Mouse (Mus musculus) forebrain, embryonic 15.5 days (tissue): ENCODE data around the gene Nelfcd. TPM values are rescaled to one million over a fixed set of nuclear protein-coding genes. Genes with fewer than 3 reads are reported as not detected.
A peak's percentile ranks its signal among the peaks of the same experiment; 100 is the strongest.

ENCODE experiments used
- ATAC-seq: fragments of 200-750 bp; cut with Nextera tagmentation; replicated peaks from 2 replicates; pipeline ENCODE4 v1.8.0; 2017; ENCODE audit warnings: mild to moderate bottlenecking, moderate TSS enrichment, moderate library complexity
- H3K27ac ChIP-seq: fragments of 300-500 bp; sonication (generic); replicated peaks from 2 replicates; pipeline ENCODE4 v1.5.1; 2015; ENCODE audit warnings: mild to moderate bottlenecking, inconsistent platforms
- H3K27me3 ChIP-seq: fragments of 300-500 bp; sonication (generic); 2 replicates; pipeline ENCODE4 v1.6.1; 2015; ENCODE audit warnings: inconsistent platforms
- H3K36me3 ChIP-seq: fragments of 300-500 bp; sonication (generic); 2 replicates; pipeline ENCODE4 v1.6.1; 2015; ENCODE audit warnings: mild to moderate bottlenecking, inconsistent platforms
- H3K4me1 ChIP-seq: fragments of 300-500 bp; sonication (generic); 2 replicates; pipeline ENCODE4 v1.6.1; 2015; ENCODE audit warnings: inconsistent platforms
- H3K4me2 ChIP-seq: fragments of 300-500 bp; sonication (generic); replicated peaks from 2 replicates; pipeline ENCODE4 v1.6.1; 2015; ENCODE audit warnings: mild to moderate bottlenecking, inconsistent platforms
- H3K4me3 ChIP-seq: fragments of 300-500 bp; sonication (generic); 2 replicates; pipeline ENCODE4 v1.5.1; 2015; ENCODE audit warnings: mild to moderate bottlenecking, inconsistent platforms
- H3K9ac ChIP-seq: fragments of 300-500 bp; sonication (generic); replicated peaks from 2 replicates; pipeline ENCODE4 v1.6.1; 2015; ENCODE audit warnings: mild to moderate bottlenecking, inconsistent platforms
- H3K9me3 ChIP-seq: fragments of 300-500 bp; sonication (generic); 2 replicates; pipeline ENCODE4 v1.6.1; 2016; ENCODE audit warnings: inconsistent platforms
- WGBS: fragments of 180-500 bp; shearing (Covaris S2); methylation state at CpG from one replicate; pipeline ENCODE4 v1.1.7; 2015; ENCODE audit warnings: mixed read lengths; 5-methylcytosine and 5-hydroxymethylcytosine counted together
- polyA plus RNA-seq: library from polyadenylated mRNA; unstranded; fragments of >200 nt; fragmentation: Nextera tagmentation; extraction: Ambion mirVana; gene quantifications from 2 replicates; pipeline ENCODE4 v1.2.1, GENCODE M21; 2015

Gene Nelfcd
- polyA plus RNA-seq, 1 experiment from 2014 or later, result 110 TPM

GRCm38 (mm10) chr2:174450353-174450752 lies 34.7 kb downstream of the Nelfcd start, which contains the start of gene Tubb1:
Gene Tubb1, plus strand, starts transcription at chr2:174450695.
- Histone ChIP-seq H3K27ac (no peak within 1 kb of the TSS), H3K27me3 (no peaks in the 10 kb centered on the region), H3K9me3 (no peaks in the 10 kb centered on the region), H3K9ac (no peak within 1 kb of the TSS), H3K36me3 (no peaks in the 10 kb centered on the region), H3K4me1 (no peaks in the 10 kb centered on the region), H3K4me3 (no peak within 1 kb of the TSS), H3K4me2 (no peak within 1 kb of the TSS)
- no peak for ATAC-seq
- WGBS, result 79% methylated on average over 4 of the region's 4 CpGs

GRCm38 (mm10) chr2:174453681-174454080 lies 38.1 kb downstream of the Nelfcd start:
- H3K9me3 ChIP-seq, result no peaks in the 10 kb centered on the region
- no peak for ATAC-seq
- no peaks in the 10 kb centered on the region for H3K27me3 ChIP-seq
- H3K27ac ChIP-seq, result no peak overlapping the region
- H3K4me2 ChIP-seq, result no peak overlapping the region
- no peaks in the 10 kb centered on the region for H3K36me3 ChIP-seq
- 81% methylated on average over 7 of the region's 7 CpGs for WGBS
- H3K4me1 ChIP-seq, result no peaks in the 10 kb centered on the region
- no peak overlapping the region for H3K9ac ChIP-seq
- H3K4me3 ChIP-seq, result no peak overlapping the region

- H3K4me2 ChIP-seq, result no peak overlapping the region
- ATAC-seq, result no peak
- H3K27ac ChIP-seq, result no peak overlapping the region
- no peaks in the 10 kb centered on the region for H3K27me3 ChIP-seq
- no peak overlapping the region for H3K4me3 ChIP-seq
- H3K9ac ChIP-seq, result no peak overlapping the region
- peaks cover 11% of the 10 kb centered on the region for H3K4me1 ChIP-seq
- H3K9me3 ChIP-seq, result no peaks in the 10 kb centered on the region
- 47% methylated on average over 2 of the region's 2 CpGs for WGBS
- peaks cover 25% of the 10 kb centered on the region for H3K36me3 ChIP-seq
These were observed 43.8 kb downstream of the Nelfcd start for GRCm38 (mm10) chr2:174459365-174459764.

- Histone ChIP-seq H3K9me3 (no peaks in the 10 kb centered on the region), H3K27me3 (no peaks in the 10 kb centered on the region), H3K36me3 (peaks cover 39% of the 10 kb centered on the region), H3K4me1 (peaks cover 11% of the 10 kb centered on the region), H3K27ac (no peak overlapping the region), H3K9ac (peak overlapping the region; percentile 87), H3K4me3 (peak overlapping the region; percentile 93), H3K4me2 (peak overlapping the region; percentile 89)
- WGBS, result 38% methylated on average over 10 of the region's 10 CpGs
- ATAC-seq, result peak; percentile 46
These were observed 47.8 kb downstream of the Nelfcd start for GRCm38 (mm10) chr2:174463370-174463769.

- Histone ChIP-seq H3K4me2 (peak within 1 kb of the TSS; percentile 89), H3K9ac (peak within 1 kb of the TSS; percentile 87), H3K4me1 (peaks cover 11% of the 10 kb centered on the region), H3K9me3 (no peaks in the 10 kb centered on the region), H3K27ac (peak within 1 kb of the TSS; percentile 46; the same call in 1 of the 2 replicates), H3K4me3 (peak within 1 kb of the TSS; percentile 93), H3K36me3 (peaks cover 39% of the 10 kb centered on the region), H3K27me3 (no peaks in the 10 kb centered on the region)
- WGBS, result 3% methylated on average over 48 of the region's 48 CpGs
- ATAC-seq, result peak; percentile 100
These were observed 48.4 kb downstream of the Nelfcd start, which contains the start of gene Atp5e for GRCm38 (mm10) chr2:174463789-174464523. Gene Atp5e, minus strand, starts transcription at chr2:174464105.

DNA sequence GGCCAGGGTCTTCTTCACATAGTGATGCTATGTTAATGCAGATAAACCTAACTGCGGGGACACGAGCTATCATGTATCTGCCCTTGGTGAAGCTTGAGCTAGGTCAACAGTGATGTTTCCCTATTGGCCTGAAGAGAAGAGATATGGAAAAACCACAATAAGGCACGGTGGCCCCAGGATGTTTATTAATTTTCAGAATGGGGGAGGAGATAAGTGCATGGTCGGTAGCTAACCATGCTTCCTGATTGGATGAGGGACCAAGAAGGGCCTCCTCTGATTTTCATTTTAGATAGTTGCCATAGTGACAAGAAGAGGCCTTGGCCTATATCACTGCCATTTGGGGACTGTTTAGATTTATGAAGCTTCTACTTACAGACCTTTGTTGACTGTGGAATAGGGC lies 54.7 kb downstream of the Nelfcd start:
- peaks cover 12% of the 10 kb centered on the region for H3K4me1 ChIP-seq
- 90% methylated on average over 4 of the region's 4 CpGs for WGBS
- H3K27ac ChIP-seq, result no peak overlapping the region
- H3K4me2 ChIP-seq, result no peak overlapping the region
- peaks cover 14% of the 10 kb centered on the region for H3K36me3 ChIP-seq
- no peak overlapping the region for H3K9ac ChIP-seq
- no peaks in the 10 kb centered on the region for H3K27me3 ChIP-seq
- no peak overlapping the region for H3K4me3 ChIP-seq
- no peaks in the 10 kb centered on the region for H3K9me3 ChIP-seq
- ATAC-seq, result no peak

GRCm38 (mm10) chr2:174470786-174471405 lies 55.3 kb downstream of the Nelfcd start:
- no peak overlapping the region for H3K9ac ChIP-seq
- no peak overlapping the region for H3K27ac ChIP-seq
- H3K27me3 ChIP-seq, result no peaks in the 10 kb centered on the region
- no peak for ATAC-seq
- no peak overlapping the region for H3K4me2 ChIP-seq
- H3K9me3 ChIP-seq, result no peaks in the 10 kb centered on the region
- H3K4me3 ChIP-seq, result no peak overlapping the region
- peaks cover 10% of the 10 kb centered on the region for H3K36me3 ChIP-seq
- peaks cover 12% of the 10 kb centered on the region for H3K4me1 ChIP-seq
- 94% methylated on average over 7 of the region's 7 CpGs for WGBS

GRCm38 (mm10) chr2:174472407-174472806 lies 56.8 kb downstream of the Nelfcd start:
- Histone ChIP-seq H3K4me1 (peaks cover 12% of the 10 kb centered on the region), H3K36me3 (0 out of 2 replicates have a peak, but pooled peaks cover 4% of the 10 kb centered on the region), H3K9ac (peak overlapping the region; percentile 75), H3K27ac (no peak overlapping the region), H3K9me3 (no peaks in the 10 kb centered on the region), H3K4me2 (peak overlapping the region; percentile 81), H3K4me3 (peak overlapping the region; percentile 71), H3K27me3 (no peaks in the 10 kb centered on the region)
- WGBS, result 8% methylated on average over 30 of the region's 30 CpGs
- ATAC-seq, result peak; percentile 47

DNA sequence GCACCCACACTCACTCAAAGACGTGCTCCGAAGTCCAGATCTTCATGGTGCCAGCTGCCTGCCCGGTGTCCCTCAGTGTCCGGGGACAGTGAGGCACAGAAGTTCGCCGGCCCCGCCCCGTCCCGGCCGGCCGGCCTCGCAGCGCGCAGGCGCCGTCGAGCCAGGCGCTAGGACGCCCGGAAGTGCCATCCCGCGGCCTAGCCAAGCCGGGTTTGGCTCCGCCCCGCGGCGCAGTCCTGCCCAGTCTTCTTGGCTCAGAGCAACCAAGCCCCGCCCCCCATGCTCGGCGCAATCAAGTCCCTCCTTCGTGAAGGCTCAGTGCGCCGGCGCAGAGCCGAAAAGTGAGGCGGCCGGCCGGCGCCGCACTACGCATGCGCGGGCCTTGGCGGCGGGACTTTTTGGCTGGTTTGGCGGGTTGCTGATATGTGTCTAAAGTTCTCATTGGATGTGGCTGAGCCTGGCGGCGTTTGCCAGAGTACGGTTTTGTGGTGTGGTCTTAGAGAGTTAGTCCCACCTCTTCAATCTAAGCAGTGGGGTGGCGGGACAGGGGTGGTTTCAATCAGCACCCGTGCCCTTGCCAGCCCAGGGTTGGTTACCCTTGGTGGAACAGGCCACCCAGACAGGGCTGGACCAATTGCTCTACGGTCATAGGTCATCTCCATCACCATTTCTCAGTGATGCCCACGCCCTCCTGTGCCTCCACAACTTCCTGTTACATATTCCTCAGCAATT lies 57.4 kb downstream of the Nelfcd start, which contains the start of gene Prelid3b:
Prelid3b (minus strand) TSS at position 264 of the 732 bp plus-strand sequence.
- peak within 1 kb of the TSS; percentile 71 for H3K4me3 ChIP-seq
- 0 out of 2 replicates have a peak, but pooled peaks cover 4% of the 10 kb centered on the region for H3K36me3 ChIP-seq
- H3K27me3 ChIP-seq, result no peaks in the 10 kb centered on the region
- H3K27ac ChIP-seq, result no peak within 1 kb of the TSS
- peak; percentile 98 for ATAC-seq
- H3K4me1 ChIP-seq, result peaks cover 12% of the 10 kb centered on the region
- peak within 1 kb of the TSS; percentile 81 for H3K4me2 ChIP-seq
- peak within 1 kb of the TSS; percentile 75 for H3K9ac ChIP-seq
- WGBS, result 1% methylated on average over 53 of the region's 53 CpGs
- no peaks in the 10 kb centered on the region for H3K9me3 ChIP-seq

GRCm38 (mm10) chr2:174473550-174473927 lies 57.9 kb downstream of the Nelfcd start:
- H3K4me3 ChIP-seq, result peak overlapping the region; percentile 71
- peak; percentile 3 for ATAC-seq
- no peaks in the 10 kb centered on the region for H3K27me3 ChIP-seq
- H3K4me1 ChIP-seq, result peaks cover 12% of the 10 kb centered on the region
- H3K36me3 ChIP-seq, result no peaks in the 10 kb centered on the region
- H3K9ac ChIP-seq, result no peak overlapping the region; the same call in 1 of the 2 replicates
- H3K4me2 ChIP-seq, result peak overlapping the region; percentile 81
- no peak overlapping the region for H3K27ac ChIP-seq
- 82% methylated on average over 5 of the region's 5 CpGs for WGBS
- no peaks in the 10 kb centered on the region for H3K9me3 ChIP-seq
